8 mouse cellular contexts compared by ENCODE assay signal in genomic region chr7:72306847-72307246, GRCm38 (mm10). TPM values are rescaled to one million over a fixed set of nuclear protein-coding genes. Genes with fewer than 3 reads are reported as not detected.
DNase-seq lines count a peak whose midpoint lies in the region; ATAC-seq and TF ChIP-seq lines count a peak whose summit lies in the region.

No protein-coding gene starts in this region.

- peak overlapping the region; percentile 99 for H3K4me2 ChIP-seq in intestine, embryonic 14.5 days (ENCODE audit: low read length)
- H3K4me2 ChIP-seq in midbrain, embryonic 16.5 days (ENCODE audit: low read length), result peak overlapping the region; percentile 96

- DNase-seq in left cerebral cortex, adult 2 months (ENCODE audit: extremely low spot score in 1 of 2, low spot score in 2 of 2), result no peak
- DNase-seq in left cerebral cortex, adult 18-20 months (ENCODE audit: low spot score in 2 of 2), result no peak
- no peak for DNase-seq in intestine, embryonic 14.5 days (ENCODE audit: low spot score)
- DNase-seq in embryo, embryonic 9.5 days (ENCODE audit: extremely low spot score), result no peak
- no peak for DNase-seq in cerebellum, postnatal 14 days
- DNase-seq in Muller cell, postnatal 12 days (ENCODE audit: inconsistent ontology term), result no peak

- H3K4me3 ChIP-seq in left cerebral cortex, adult 2 months, result peak overlapping the region; percentile 56
- H3K4me3 ChIP-seq in embryonic fibroblast, embryonic 13.5 days (ENCODE audit: insufficient read depth, low read length), result peak overlapping the region; percentile 42
- H3K4me3 ChIP-seq in intestine, embryonic 14.5 days (ENCODE audit: low read depth, low read length), result peak overlapping the region; percentile 64
- peak overlapping the region; percentile 48 for H3K4me3 ChIP-seq in midbrain, embryonic 16.5 days (ENCODE audit: low read depth, low read length)

- ATAC-seq in intestine, embryonic 14.5 days (replicated peaks; ENCODE audit: low FRiP score, low TSS enrichment, low read depth), result peak; percentile 37
- ATAC-seq in midbrain, embryonic 16.5 days, result no peak

- intact Hi-C loops in left cerebral cortex, adult 2 months (cut with DNase I), result no loop called here

- 8% methylated on average over 7 of the region's 7 CpGs for WGBS in intestine, embryonic 14.5 days
- WGBS in midbrain, embryonic 16.5 days, result 16% methylated on average over 7 of the region's 7 CpGs

- H3K4me1 ChIP-seq in embryonic fibroblast, embryonic 13.5 days (ENCODE audit: control insufficient read depth, insufficient read depth, low read length), result no peaks in the 10 kb centered on the region
- no peaks in the 10 kb centered on the region for H3K4me1 ChIP-seq in intestine, embryonic 14.5 days (replicated peaks; ENCODE audit: control insufficient read depth, insufficient read depth, low read length)
- peaks cover 10% of the 10 kb centered on the region; the same call in 1 of the 2 replicates for H3K4me1 ChIP-seq in midbrain, embryonic 16.5 days (ENCODE audit: control insufficient read depth, insufficient read depth, low read length)

- H3K27ac ChIP-seq in left cerebral cortex, adult 2 months, result no peak overlapping the region
- H3K27ac ChIP-seq in embryonic fibroblast, embryonic 13.5 days (ENCODE audit: insufficient read depth, low read length), result no peak overlapping the region
- no peak overlapping the region for H3K27ac ChIP-seq in intestine, embryonic 14.5 days (ENCODE audit: low read depth)
- H3K27ac ChIP-seq in midbrain, embryonic 16.5 days (ENCODE audit: low read length), result no peak overlapping the region

- no peaks in the 10 kb centered on the region for H3K36me3 ChIP-seq in intestine, embryonic 14.5 days (ENCODE audit: control insufficient read depth, insufficient read depth, low read length)
- no peaks in the 10 kb centered on the region for H3K36me3 ChIP-seq in midbrain, embryonic 16.5 days (ENCODE audit: control insufficient read depth, insufficient read depth, low read length)

- H3K9ac ChIP-seq in intestine, embryonic 14.5 days (ENCODE audit: low read length), result peak overlapping the region; percentile 57; the same call in 1 of the 2 replicates
- H3K9ac ChIP-seq in midbrain, embryonic 16.5 days (ENCODE audit: low read depth, low read length), result peak overlapping the region; percentile 27

- TF ChIP-seq CTCF in left cerebral cortex, adult 2 months (IDR thresholded peaks at IDR 0.05), result no peak
- TF ChIP-seq CTCF in embryonic fibroblast, embryonic 13.5 days (IDR thresholded peaks at IDR 0.05; ENCODE audit: borderline replicate concordance, insufficient read depth, low read length), result no peak

- no peaks in the 10 kb centered on the region for H3K9me3 ChIP-seq in intestine, embryonic 14.5 days (ENCODE audit: control insufficient read depth, low read length)
- no peaks in the 10 kb centered on the region for H3K9me3 ChIP-seq in midbrain, embryonic 16.5 days (replicated peaks; ENCODE audit: control insufficient read depth, low read length, poor library complexity, severe bottlenecking)

- no peaks in the 10 kb centered on the region for H3K27me3 ChIP-seq in intestine, embryonic 14.5 days (replicated peaks; ENCODE audit: control insufficient read depth, insufficient read depth, low read length)
- H3K27me3 ChIP-seq in midbrain, embryonic 16.5 days (ENCODE audit: control insufficient read depth, insufficient read depth, low read depth, low read length), result peaks cover 4% of the 10 kb centered on the region; the same call in 1 of the 2 replicates

- no peak for TF ChIP-seq POLR2A in embryonic fibroblast, embryonic 13.5 days (IDR thresholded peaks at IDR 0.05; ENCODE audit: low read depth, low read length)

RNA-seq across cellular contexts. Expression of gene Mctp2, which starts 0.4 kb away (rescaled TPM):
- 1 to 10 TPM; 1.5 to 2.2 TPM for total RNA-seq in left cerebral cortex, adult 2 months (2021)
- 1 to 10 TPM; 1.2 to 1.5 TPM for total RNA-seq in left cerebral cortex, adult 18-20 months (2021)
- polyA plus RNA-seq in embryonic fibroblast, embryonic 13.5 days (2011; ENCODE audit: insufficient read length, low read depth, missing spikeins), result 0.53 and 1.4 TPM in 2 replicates
- 2.4 TPM in 2 replicates for polyA plus RNA-seq in intestine, embryonic 14.5 days (2014; fragmentation: Nextera tagmentation; extraction: Ambion mirVana)
- 0.25 and 0.34 TPM in 2 replicates for polyA plus RNA-seq in midbrain, embryonic 16.5 days (2015; fragmentation: Nextera tagmentation; extraction: Ambion mirVana)
